Mouse (Mus musculus) heart, adult 8-10 months (tissue): ENCODE results near the gene Tmem255a. TPM values are rescaled to one million over a fixed set of nuclear protein-coding genes. Genes with fewer than 3 reads are reported as not detected.

ENCODE experiments used
- DNase-seq: peaks from one replicate; pipeline ENCODE4 v3.0.0; 2022; ENCODE audit warnings: low spot score
- total RNA-seq, 4 experiments: library from RNA; stranded (reverse); gene quantifications; 2 replicates each; pipeline ENCODE4 v1.2.4; 2022

The Tmem255a gene
- total RNA-seq: 1 to 10 TPM in 1 of 4 experiments, under 1 TPM in 3; 0.63 to 1.5 (median 0.72) TPM

DNA sequence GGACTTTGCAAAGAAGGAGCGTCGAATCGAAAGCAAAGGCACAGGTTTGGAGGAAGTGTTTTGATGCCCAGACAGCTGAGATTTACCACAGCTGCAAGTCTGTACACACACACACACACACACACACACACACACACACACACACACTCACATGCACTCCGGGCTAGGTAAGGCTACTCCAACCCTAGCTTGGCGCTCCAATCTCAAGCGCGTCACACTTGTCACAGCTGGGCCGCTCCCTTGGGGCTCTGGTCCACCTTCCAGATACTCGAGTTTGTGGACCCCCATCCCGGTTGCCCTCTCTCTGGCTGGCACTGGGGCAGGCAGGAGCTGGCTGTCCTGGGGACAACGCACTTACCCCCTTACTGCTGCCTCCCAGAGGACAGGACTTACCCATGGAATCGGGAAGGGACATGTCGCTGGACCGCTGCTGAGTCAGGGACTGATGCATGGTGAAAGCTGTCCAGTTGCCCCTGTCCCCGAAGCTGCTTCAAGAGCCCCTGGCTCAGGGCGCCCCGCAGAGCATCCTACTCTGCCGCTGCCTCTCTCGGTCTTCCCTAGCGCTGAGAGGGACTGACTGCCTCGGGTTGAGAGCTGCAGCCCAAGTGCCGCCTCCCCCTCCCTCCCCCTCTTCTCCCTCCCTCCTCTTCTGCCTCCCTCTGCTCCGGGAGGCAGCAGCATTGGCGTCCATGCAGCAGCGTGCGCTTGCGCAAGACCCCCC lies at the start of gene Tmem255a:
Tmem255a (minus strand) TSS at position 589 of the 721 bp plus-strand sequence.
- no peak for DNase-seq

DNA sequence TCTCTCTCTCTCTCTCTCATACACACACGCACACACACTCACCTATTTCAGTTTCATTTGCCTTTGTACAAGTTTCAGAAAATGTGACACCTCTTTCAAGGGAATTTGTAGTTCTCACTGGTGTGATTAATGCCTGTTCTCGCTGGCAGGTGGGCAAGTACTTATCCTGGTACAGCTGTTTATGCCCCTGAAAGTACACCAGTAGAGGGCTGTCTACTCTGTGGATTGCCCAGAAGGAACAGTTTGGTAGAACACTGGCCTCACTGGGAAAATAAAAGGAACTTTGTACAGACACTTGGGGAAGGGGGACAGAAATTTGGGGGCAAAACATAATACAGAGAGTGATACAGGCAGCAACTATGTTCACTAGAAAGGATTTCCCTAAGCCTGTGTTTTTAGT lies 7.4 kb upstream of the Tmem255a start:
- no peak for DNase-seq

GRCm38 (mm10) chrX:38250352-38250950 lies 1.8 kb downstream of the Tmem255a start:
- DNase-seq: no peak

DNA sequence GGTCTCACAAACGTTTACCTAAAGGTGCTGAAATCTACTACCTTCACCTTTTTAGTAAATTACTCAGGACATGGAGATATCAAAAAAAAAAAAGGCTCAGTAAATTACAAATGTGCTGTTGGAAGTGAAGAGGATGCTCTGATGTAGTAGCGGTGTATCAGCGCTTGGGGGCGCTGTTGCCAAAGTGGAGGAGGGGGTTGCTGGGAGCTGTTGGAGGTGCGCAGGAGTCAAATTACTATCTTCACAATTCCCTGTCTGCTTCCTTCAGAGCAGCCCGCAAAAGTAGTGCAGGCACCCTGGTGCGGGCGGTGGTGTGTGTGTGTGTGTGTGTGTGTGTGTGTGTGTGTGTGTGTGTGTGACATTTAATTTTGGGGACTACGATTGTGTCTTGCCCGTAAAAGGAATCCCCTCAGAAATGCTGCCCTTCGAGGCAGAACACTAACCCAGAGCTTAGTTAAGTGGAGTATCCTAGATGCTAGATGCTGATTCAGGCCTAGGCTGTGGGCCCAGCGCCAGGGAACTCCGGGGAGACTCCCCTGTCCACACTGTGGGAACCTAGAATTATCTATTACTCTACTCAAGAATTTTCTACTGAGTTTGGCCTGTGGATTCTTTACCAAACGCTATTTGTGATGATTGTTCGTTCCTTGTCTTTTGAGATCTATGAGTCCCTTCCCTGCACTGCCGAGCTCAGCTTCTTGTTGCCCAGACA lies 2.4 kb downstream of the Tmem255a start:
- peak; percentile 9 for DNase-seq

- DNase-seq: no peak
These were observed 4.6 kb downstream of the Tmem255a start for GRCm38 (mm10) chrX:38247601-38248000.

DNA sequence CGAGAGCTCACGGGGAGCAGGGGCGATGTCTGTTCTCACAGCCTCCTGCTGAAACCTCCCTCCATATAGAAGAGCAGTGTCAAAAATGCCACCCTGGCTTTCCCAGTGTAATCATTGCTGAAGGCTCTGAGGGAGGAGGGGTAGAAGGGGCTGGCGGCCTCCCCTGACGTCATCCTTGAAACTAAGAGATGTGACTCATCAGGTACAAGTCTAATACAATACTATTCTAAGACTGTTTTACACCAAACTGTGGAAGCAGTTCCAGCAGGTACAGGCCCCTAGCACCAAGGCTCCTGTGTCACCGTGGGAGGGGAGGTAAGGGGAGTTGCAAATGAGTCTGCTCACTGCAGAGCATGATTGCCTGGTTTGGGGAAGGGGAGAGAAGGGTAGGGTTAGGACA lies 5.1 kb downstream of the Tmem255a start:
- no peak for DNase-seq

GRCm38 (mm10) chrX:38237731-38238130 lies 14.5 kb downstream of the Tmem255a start:
- no peak for DNase-seq

DNA sequence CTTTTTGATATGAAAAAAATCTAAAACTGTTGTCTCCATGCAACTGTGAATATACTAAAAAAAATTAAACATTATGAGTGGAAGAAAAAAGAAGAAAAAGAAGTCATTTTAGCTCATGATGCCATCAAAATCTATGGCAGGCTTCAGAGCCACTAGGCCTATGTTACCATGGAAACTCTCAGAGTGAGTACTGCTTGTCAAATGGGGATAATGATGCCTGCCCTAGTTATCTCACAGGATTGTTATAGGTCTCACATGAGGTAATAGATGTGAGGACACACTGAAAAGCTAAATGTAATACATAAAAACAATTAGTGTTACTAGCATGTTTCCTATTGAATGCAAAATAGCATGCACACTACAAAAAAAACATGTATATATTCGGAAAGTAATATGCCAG lies 22.4 kb downstream of the Tmem255a start:
- DNase-seq: no peak

- no peak for DNase-seq
These were observed 29.5 kb downstream of the Tmem255a start for GRCm38 (mm10) chrX:38222757-38223156.

DNA sequence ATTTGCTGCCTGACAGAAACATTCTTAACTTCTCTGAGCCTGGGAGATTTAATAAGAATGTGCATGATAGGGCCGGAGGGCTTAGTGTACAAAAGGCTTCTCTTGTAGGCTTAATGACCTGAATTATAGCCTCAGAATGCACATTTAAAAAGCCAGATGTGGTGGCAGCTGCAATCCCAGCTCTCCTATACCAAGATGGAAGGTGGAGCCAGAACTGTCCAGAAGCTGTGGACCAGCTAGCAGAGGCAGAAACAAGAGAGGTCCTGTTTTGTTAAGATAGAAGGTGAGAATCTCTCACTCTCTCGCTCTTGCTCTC lies 34.6 kb downstream of the Tmem255a start:
- no peak for DNase-seq

- DNase-seq: no peak
These were observed 35.1 kb downstream of the Tmem255a start for GRCm38 (mm10) chrX:38216986-38217675.

- no peak for DNase-seq
These were observed 44.8 kb downstream of the Tmem255a start for GRCm38 (mm10) chrX:38207392-38207791.

GRCm38 (mm10) chrX:38201816-38202215 lies 50.4 kb downstream of the Tmem255a start:
- no peak for DNase-seq

GRCm38 (mm10) chrX:38190458-38190764 lies 61.8 kb downstream of the Tmem255a start:
- no peak for DNase-seq

DNA sequence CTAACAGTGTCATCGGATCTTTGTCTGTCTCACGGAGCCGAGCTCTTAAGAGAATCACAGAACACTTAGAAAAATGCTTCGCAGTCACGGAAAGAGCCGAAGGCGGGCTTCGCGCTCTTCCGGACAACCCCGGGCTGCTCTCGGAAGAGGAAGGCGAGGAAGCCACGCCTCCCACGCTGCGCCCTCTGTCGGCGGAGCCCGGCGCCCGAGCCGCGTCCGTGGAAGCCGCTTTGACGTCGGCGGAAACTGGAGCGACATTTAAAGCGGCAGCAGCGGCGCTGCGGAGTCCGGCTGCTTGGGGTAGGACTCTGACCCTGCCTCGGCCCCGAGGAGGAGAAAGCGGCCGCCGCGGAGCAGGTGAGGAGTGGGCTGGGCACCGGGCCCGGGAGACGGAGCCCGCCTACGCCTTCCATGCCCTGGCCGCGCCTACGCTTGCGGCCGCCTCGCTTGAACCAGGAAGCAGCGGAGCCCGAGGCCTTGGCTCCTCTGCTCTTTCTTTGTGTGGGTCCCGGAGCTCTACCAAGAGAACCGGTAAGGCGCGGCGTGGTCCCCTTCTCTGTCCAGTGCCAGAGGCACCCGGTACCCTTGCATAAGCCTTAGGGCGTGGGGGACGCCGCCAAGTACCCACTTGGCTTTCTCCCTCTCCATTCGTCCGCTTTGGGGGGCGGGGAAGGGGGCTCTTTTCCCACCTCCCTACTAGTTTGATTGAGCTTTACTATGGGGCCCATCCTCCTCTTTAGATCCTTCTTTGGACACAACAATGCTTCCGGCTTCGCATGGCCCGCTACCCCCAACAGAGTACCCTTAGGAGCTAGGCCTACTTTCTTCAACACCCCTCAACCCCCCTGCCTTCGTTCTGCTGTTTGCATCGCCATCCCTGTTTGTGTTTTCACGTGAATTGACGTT lies 62.4 kb downstream of the Tmem255a start, which contains the start of gene Zbtb33:
Zbtb33 (plus strand) TSS at position 242 of the 906 bp plus-strand sequence.
- peak; percentile 81 for DNase-seq

GRCm38 (mm10) chrX:38185520-38185919 lies 66.7 kb downstream of the Tmem255a start:
- DNase-seq: no peak

- DNase-seq: no peak
These were observed 70.5 kb downstream of the Tmem255a start for GRCm38 (mm10) chrX:38181608-38182258.

- no peak for DNase-seq
These were observed 71.3 kb downstream of the Tmem255a start for GRCm38 (mm10) chrX:38180656-38181607.

- DNase-seq: peak; percentile 59
These were observed 72.3 kb downstream of the Tmem255a start for GRCm38 (mm10) chrX:38179891-38180310.

DNA sequence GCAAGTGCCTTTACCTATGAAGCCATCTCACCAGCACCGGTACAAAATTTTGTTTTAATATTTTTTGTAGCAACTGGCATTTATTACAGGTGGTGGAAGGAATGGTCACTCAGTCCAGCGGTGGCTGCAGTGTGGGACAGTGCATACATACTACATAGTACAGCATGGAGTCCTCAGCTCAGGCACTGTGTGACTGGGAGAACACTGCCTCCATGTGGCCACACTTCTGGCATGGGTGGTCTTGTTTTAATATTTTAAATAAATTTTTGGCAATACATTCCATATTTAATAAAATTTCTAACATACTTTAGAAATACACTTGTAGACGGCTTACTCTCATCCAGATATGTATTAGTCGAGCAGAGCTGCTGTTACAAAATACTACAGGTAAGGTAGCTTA lies 85.6 kb downstream of the Tmem255a start:
- DNase-seq: no peak
